Mouse (Mus musculus) retina, adult 2 months (tissue): ENCODE data around the gene Adsl.
A peak's percentile ranks its signal among the peaks of the same experiment; 100 is the strongest.
"Not testable (repeated sequence)": the region's sequence is repeated elsewhere in the genome, so short reads cannot be mapped to it uniquely, and the experiment has no call there.

ENCODE experiments used
- DNase-seq: peaks from one replicate; pipeline ENCODE4 v3.0.0-alpha.2; 2012; ENCODE audit warnings: low read depth, low spot score

Gene Adsl

DNA sequence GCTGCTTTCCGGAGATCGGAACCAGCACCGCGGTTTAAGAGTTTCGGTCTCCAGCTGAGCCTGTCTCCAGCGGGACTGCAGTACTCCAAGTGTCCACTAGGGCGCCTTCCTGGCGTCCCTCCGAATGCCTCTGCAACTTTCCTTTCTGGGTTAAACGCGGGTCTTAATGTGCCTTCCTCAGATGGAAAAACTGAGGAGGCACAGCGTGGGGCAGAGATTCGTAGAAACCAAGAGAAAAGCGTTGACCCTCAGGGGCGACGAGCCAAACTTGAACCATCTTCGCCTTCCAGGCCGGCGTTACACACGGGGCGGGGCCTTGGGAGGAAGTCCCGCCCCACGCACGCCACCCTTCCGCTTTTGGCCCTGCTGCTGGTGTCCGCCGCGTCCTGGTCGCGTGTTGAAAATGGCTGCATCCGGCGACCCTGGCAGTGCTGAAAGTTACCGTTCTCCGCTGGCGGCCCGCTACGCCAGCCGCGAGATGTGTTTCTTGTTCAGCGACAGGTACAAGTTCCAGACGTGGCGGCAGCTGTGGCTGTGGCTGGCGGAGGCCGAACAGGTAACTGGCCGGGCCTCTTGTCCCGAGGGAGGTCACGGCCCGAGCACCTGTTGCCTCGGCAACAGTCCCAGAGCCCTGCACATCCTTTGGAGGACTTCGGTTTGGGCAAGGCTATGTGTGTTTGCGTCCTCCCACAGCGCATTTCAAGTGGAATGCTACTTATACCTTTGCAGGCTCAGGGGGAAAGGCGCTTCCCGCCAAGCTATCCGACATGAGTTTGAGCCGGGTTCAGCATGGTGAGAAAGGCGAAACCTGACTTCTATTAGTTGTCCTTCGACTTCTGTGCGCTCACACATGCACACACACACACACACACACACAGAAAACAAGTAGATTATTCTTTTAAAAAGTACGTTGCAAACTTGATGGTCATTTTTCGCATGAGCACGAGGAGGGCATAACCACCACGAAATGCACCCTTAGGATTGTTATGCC, at the start of gene Adsl:
Gene Adsl, plus strand, starts transcription at position 346 of the 991 bp plus-strand sequence.
- DNase-seq, result peak; percentile 77

DNA sequence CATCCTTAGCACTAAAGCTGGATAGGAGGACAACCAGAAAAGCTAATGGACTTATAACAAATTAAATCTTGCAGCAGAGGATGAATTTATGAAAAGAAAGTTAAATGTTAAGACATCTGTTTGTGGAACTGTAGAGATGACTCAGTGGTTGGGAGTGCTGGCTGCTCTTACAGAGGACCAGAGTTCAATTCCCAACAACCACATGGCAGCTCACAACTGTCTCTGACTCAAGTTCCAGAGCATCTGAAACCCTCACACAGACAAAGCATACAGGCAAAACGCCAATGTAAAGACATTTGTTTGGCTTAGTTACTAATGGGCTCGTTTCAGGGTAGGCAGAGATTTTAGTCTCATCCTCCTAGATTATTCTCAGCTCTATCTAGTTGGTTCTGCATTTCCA, 48.5 kb upstream of the Adsl start:
- DNase-seq, result no peak

DNA sequence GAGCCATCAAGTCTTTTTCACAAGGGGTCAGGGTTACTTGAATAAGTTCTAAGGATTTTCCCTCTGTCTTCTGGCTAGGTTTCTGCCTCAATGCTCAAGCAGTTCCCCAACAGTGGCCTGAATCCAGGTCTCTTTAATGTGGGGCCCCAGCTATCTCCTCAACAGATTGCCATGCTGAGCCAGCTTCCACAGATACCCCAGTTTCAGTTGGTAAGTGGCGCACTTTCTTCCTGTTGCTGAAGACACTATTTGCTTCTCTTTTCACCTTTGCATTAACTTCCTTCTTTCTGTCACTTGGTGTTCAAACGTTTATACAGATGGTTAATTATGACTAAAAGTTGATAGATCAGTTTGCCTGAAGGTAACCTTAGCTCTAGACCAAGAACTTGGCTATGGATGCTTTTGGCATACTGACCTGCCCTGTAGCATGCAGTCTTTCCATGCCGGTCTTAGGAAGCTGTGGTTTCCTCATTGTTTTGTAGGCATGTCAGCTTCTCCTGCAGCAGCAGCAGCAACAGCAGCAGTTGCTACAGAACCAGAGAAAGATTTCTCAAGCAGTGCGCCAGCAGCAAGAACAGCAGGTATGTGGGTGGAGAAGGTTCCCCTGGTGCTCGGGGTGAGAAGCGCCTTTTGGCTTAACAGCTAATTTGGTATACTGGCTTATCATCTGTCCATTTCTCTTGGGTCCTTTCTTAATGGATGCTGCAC, 46.3 kb upstream of the Adsl start:
- DNase-seq, result no peak

DNA sequence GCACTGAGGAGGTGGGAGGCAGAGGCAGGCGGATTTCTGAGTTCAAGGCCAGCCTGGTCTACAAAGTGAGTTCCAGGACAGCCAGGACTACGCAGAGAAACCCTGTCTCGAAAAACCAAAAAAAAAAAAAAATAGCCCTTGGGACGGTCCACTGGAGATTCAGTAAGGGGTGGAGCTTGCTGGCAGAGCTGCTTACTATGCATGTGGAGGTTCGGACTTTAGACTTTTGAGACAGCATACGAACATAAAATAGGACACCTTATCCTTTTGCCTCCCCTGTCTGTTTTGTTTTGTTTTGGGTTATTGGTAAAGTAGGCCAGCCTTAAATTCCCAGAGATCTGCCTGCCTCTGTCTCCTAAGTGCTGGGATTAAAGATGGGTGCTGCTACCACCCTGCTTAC, 43.5 kb upstream of the Adsl start:
- not testable (repeated sequence) for DNase-seq

DNA sequence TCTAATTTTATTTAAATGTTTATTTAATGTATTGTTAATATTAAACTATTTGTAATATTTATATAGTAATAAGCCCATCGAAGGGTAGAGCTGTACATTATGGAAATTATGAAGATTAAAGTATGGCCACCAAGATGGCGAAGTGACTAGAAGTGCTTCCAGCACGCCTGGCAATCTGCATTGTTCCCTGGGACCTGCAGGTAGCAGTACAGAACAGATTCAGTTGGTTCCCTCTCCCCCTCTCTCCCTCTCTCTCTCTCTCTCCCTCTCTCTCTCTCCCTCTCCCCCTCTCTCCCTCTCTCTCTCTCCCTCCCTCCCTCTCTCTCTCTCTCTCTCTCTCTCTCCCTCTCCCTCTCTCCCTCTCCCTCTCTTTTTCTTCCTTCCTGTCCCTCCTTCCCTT, 38.1 kb upstream of the Adsl start:
- no peak for DNase-seq

DNA sequence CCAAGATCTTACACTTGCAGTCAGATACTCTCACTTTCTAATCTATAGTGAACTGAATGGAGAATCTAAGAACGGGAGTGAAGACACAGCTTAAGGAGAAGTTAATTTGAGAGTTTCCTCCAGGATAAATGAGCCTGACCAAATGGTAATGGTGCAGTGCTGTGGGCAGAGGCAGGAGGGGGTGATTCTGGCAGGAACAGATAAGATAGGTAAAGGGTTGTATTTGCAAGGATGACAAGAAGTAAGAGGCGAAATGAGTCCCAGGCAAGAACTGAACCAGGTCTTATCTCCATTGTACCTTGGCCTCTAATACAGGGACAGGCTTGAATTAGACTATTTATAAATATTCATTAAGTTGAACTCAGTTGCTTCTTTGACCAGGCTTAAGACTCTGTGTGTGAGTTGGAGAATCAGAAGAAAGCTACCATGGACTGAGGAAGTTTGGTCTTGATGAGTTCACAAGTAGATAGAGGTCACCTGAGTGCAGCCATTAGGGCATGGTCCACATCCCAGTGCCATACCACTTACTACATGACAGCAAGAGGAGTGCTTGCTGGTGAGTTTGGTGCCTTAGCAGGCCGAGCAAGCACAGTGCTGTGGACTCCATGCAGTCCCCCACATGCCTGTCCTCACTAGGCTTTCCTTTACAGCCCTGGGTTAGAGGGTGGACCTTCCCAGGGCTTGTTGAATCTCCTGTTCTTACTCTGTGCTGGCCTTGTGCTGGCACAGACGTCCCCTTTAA, 37.3 kb upstream of the Adsl start:
- DNase-seq, result no peak

DNA sequence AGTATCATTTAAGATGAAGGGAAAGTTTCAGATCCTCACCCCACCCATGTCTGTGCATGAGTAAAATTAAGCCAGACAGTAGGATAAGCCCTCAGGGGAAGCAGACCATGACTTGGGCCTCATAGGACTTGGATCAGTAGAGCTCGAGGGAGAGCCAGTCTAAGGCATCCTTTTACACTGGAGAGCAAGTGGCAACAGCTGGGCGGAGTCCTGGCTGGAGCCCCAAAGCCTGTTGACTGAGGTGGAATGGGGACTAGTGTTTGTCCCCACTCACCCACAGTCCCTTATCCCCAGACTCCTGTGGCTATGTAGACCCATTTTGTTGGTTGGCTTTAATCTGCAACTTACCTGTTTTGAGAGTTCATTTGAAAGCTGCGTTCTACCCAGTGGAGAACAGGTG, 36.1 kb upstream of the Adsl start:
- DNase-seq, result no peak

DNA sequence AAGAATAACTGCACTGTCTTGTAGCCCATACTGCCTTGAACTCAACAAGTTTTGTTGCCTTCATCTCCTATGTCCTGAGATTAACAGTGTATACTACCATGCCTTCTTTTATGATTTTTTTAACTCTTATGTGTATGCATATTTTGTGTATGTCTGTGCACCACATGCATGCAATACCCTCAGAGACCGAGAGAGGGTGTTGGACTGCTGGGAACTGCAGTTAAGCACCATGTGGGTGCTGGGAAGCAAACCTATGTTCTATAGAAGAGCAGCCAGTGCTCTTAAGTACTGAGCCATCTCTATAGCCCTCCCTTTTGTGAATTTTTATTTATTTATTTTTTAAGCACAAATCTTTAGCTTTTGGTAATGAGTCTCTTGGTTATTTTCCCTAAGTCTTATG, 34.5 kb upstream of the Adsl start:
- DNase-seq, result no peak

DNA sequence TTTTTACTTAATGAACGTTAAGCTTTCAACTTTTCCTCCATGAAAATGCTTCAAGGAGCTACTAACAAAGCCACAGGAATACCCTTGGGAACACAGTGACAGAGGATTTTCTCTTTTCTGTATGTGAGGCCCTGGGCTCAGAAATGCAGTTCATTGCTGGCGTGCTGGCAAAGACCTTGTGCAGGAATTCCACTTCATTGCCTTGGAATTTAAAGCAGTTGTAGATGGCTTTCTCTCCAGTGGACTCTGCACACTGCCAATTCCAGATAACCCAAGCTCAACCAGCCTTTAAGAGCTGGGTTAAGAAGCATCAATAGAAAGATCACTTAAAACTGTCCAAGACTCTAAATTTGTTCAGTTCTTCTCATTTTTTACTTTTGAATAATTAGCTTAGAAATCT, 32.4 kb upstream of the Adsl start:
- DNase-seq, result no peak

DNA sequence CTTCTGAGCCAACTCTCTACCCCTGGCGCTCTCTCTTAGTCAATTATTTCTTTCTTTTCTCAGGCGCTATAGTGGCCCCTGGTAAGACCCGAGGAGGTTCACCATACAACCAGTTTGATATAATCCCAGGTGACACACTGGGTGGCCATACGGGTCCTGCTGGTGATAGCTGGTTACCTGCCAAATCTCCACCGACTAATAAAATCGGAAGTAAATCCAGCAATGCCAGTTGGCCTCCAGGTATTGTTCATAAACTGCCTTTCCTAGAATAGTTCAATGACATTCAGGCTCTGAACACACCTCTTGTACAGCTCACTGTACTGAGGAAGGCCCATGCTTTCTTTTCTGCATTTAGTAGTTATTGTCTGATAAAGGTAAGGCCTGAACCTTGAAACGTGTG, 31.7 kb upstream of the Adsl start:
- no peak for DNase-seq

DNA sequence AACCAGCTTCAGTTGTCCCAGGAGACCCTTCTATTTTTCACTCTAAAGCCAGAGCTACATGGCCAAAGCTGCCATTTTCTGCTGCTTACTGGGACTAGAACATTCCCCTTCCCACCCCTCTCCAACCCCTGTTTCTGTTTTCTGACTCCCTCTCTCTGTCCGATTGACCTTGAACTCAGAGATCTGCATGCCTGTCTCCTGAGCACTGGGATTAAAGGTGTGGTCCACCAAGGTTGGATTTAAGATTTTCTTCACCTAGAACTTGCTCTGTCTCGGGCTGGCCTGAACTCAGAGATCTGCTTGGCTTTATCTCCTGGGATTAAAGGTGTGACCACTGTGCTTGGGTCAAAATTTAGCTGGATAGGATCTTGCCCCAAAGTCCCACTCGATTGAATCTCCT, 27.9 kb upstream of the Adsl start:
- no peak for DNase-seq

DNA sequence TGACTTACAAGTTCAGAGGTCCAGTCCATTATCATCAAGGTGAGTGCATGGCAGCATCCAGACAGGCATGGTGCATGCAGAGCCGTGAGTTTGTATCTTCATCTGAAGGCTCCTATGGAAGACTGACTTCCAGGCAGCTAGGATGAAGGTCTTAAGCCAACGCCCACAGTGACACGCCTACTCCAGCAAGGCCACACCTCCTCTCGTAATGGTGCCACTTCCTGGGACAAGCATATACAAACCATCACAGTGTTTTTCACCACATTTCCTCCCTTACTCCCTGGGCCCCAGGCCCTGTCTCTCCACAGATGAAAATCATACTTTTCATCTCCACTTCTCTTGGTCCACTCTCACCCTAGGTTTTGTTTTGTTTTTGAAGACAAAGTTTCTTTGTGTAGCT, 26.5 kb upstream of the Adsl start:
- DNase-seq, result no peak

DNA sequence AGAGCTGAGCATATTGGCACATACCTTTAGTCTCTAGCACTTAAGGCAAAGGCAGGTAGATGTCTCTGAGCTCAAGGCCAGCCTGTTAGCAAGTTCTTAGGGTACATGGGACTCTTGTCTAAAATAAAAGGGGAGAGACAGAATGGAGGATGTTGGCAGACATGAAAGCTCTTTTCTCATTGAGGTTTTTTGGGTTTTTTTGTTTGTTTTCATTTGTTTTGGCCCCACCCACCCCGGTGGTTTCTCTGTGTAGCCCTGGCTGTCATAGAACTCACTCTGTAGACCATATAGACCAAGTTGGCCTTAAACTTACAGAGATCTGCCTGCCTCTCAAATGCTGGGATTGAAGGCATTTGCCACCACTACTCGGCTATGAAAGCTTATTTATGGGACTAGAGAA, 24.1 kb upstream of the Adsl start:
- no peak for DNase-seq

DNA sequence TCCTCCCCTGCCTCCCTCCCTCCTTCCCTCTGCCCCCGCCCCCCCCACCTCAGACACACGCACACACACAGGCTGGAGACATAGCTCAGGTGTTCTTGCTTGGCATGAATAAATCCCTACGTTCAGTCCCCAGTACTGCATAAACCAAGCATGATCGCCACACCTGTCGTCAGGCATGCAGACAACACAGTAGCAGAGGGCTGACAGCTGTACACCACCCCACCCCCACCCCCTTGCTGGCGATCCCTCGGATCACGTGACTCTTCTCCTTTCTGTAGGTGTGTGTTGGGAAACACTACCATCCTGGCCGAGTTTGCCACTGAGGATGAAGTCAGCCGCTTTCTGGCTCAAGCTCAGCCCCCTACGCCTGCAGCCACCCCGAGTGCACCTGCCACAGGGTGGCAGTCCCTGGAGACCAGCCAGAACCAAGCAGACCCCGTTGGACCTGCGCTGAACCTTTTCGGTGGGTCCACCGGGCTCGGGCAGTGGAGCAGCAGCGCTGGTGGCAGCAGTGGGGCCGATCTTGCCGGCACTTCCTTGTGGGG, 19.4 kb upstream of the Adsl start:
- DNase-seq, result no peak

DNA sequence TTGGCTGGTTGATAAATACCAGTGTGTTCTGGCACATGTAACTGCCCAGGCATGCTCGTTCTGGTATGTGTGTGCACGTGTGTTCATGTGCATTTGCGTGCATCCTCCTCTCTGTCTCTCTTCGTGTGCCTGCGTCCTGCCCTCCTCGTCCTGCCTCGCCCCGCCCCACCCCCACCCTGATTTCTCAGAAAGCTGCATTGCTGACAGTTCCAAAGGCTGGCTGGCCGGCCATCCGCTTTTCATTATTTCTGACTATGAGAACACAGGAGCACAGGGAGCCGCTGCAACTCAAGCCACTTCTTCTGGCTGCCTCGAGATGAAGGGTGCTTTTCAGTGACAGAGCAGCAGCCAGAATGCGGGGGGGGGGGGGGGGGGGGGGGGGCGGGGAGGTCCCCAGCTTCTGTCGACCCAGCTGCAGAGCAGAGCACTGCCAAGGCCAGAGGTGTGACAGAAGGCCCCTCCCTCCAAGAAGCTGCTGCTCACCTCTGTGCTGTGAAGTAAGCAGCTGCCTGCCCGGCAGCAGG, 18.2 kb upstream of the Adsl start:
- DNase-seq, result no peak

DNA sequence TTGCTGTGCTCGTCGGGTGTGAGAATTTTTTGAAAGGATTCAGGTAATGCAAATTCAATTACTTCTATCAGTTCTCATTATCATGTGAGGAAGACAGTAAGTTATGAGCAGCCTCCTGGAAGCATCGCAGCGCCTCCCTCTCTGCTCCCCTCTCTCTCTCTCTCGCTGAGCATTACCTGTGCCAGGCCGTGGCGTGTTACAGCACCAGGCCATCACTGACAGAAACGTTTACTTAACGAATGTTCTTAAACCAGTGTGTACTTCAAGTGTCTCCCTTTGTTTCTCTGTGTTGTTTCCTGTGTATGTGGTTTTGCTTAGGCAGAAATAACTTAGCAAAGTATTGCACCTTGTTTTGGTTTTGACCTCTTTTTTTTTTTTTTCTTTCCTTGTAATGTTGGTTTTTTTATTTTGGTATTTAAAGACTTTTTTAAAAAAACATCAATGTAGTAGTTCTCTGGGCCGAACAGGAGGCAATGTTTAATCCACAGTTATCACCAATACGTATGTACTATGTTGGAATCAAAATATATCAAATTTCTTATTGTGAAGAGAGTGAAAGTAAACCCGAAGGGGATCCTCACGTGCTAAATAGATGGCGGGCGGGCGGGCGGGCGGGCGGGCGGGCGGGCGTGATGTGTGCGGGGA, 17.5 kb upstream of the Adsl start:
- DNase-seq, result not testable (repeated sequence)

DNA sequence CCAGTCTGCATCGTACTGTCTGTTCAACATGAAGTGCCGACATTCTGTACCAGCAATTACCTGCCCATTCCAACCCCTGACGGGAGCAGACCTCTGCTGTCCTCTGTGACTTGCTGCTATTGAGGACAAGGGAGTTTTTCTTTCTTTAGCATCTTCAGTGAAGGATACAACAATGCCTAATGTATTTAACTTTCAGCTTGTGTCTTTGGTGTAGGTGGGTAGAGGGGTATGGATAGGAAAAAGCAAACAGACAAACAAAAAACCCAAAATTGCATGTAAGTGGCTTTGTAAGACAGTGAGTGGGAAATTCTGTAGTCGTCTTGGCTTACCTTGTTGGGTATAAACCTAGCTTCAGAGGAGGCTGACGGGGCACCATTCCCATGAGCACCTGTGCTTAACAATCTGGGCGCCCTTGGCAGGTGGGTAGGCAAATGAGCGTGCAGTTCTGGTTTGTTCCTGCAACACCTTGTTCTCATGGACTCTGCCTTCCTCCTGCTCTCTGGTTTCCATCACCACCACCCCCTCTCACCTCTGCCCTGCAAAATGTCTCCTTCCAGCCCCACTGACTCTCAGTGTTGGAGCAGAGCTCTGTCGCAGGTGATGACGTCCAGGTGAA, 16.8 kb upstream of the Adsl start:
- DNase-seq, result no peak

DNA sequence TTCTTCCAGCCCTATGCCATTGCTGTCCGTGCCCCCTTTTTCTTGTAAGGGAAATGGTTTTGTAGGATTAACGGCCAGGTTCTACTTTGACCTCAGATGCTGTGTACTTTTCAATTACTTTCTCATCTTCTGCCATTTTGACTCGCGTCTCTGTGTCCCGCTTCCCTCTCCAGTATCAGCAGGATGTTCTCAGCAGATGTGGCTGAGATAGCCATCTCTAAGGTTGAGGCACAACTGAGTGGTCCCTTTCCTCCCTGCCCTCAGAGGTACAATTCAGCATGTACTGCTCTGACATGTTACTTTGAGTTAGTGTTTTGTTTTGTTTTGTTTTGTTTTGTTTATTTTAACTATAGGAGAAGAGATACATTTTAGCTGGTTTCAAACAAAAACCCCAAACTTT, 13.4 kb upstream of the Adsl start:
- no peak for DNase-seq

DNA sequence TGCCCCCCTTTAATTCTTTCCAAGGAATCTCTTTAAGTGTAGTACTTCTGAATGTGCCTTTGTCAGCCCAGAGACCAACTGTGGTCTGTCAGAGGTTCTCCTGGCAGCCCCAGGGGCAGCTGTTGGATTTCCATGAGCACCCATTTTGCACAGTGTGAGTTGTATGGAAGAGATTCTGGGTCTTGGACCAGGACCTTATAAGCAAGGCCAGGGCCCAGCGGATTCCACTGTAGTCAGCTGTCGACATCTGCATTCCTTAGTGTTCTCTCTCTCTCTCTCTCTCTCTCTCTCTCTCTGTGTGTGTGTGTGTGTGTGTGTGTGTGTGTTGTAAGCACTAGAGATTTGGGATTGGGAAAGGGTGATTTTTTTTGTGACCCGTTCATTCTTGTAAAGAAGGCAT, 11.6 kb upstream of the Adsl start:
- no peak for DNase-seq

DNA sequence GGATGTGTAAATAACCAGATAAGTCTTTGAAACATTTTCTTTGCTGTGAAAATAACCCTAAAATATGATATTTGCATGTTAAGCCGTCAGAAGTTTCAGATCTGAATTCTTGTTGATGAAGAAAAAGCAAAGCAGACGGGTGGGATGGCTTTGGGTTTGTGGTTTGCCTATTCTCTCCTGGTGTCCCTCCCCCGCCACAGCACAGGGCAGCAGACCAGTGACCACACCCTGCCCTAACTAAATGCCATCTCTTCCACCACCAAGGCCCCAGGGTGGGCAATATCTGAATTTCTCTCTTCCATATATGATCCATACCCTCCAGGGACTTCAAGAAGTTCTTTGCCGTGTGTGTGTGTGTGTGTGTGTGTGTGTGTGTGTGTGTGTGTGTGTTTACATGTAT, 9.7 kb upstream of the Adsl start:
- no peak for DNase-seq

DNA sequence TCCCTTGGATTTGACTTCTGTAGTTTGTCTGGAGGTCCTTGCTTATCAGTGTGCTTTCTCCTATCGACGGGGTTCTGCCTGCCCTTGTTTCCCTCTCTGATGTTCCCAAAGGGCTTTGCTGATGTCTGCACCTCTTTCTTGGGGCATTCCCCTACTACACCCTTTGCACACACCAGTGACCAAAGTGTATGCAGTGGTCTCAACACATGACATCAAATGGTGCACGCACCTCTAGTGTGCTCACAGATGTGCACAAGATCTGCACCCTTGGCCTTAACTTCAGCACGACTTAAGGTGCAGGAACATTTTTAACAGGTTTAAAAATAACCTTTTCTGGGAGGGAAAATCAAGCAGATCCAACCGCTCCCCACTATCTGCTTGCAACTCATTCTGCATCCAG, 8.9 kb upstream of the Adsl start:
- DNase-seq, result no peak
